Mouse (Mus musculus): Measurements from ENCODE around the gene P3h4. TPM values are rescaled to one million over a fixed set of nuclear protein-coding genes. Genes with fewer than 3 reads are reported as not detected.

The P3h4 gene
- 0.24 TPM in 1 of 4 replicates, not detected in the others for total RNA-seq (2023; ENCODE audit: inconsistent age)

GRCm38 (mm10) chr11:100414021-100414913, at the start of gene P3h4:
Gene P3h4 (minus strand): TSS chr11:100414836.

GRCm38 (mm10) chr11:100441797-100442196, 27.2 kb upstream of the P3h4 start, which contains the start of the genes Nt5c3b and Klhl10:
Gene Nt5c3b (minus strand): TSS chr11:100441808.
Gene Klhl10 (plus strand): TSS chr11:100441917.

GRCm38 (mm10) chr11:100414914-100415822, 532 bp upstream of the P3h4 start, which contains the start of gene Fkbp10:
Gene Fkbp10 (plus strand): TSS chr11:100415697.

GRCm38 (mm10) chr11:100397600-100398389, 16.8 kb downstream of the P3h4 start, which contains the start of gene Jup:
Gene Jup (minus strand): TSS chr11:100397763.

Other genes with a start within 250 kb of the P3h4 start
- not detected in 4 replicates for gene Krt9, start 221.6 kb downstream of the P3h4 start, total RNA-seq (2023; ENCODE audit: inconsistent age)
- not detected in 4 replicates for gene Krt14, start 207.3 kb downstream of the P3h4 start, total RNA-seq (2023; ENCODE audit: inconsistent age)
- not detected in 4 replicates for gene Krt16, start 165.9 kb downstream of the P3h4 start, total RNA-seq (2023; ENCODE audit: inconsistent age)
- not detected in 4 replicates for gene Krt17, start 153.8 kb downstream of the P3h4 start, total RNA-seq (2023; ENCODE audit: inconsistent age)
- gene Krt42, start 145.0 kb downstream of the P3h4 start, total RNA-seq (2023; ENCODE audit: inconsistent age), result not detected in 4 replicates
- gene Eif1, start 95.0 kb downstream of the P3h4 start, total RNA-seq (2023; ENCODE audit: inconsistent age), result 2,378 to 2,468 TPM (median 2,410 TPM) in 4 replicates
- not detected in 4 replicates for gene Gast, start 80.4 kb downstream of the P3h4 start, total RNA-seq (2023; ENCODE audit: inconsistent age)
- gene Hap1, start 58.7 kb downstream of the P3h4 start, total RNA-seq (2023; ENCODE audit: inconsistent age), result 2.0 to 3.5 TPM (median 2.4 TPM) in 4 replicates
- gene Jup, start 17.1 kb downstream of the P3h4 start, total RNA-seq (2023; ENCODE audit: inconsistent age), result 12.6 to 22.2 TPM (median 13.9 TPM) in 4 replicates
- gene Fkbp10, start 861 bp upstream of the P3h4 start, total RNA-seq (2023; ENCODE audit: inconsistent age), result not detected in 4 replicates
- 60.8 to 67.9 TPM (median 62.0 TPM) in 4 replicates for gene Nt5c3b, start 27.0 kb upstream of the P3h4 start, total RNA-seq (2023; ENCODE audit: inconsistent age)
- 1.2 to 3.1 TPM (median 2.1 TPM) in 4 replicates for gene Klhl10, start 27.1 kb upstream of the P3h4 start, total RNA-seq (2023; ENCODE audit: inconsistent age)
- 20.4 to 24.2 TPM (median 22.4 TPM) in 4 replicates for gene Klhl11, start 57.9 kb upstream of the P3h4 start, total RNA-seq (2023; ENCODE audit: inconsistent age)
- 158 to 172 TPM (median 161 TPM) in 4 replicates for gene Acly, start 113.2 kb upstream of the P3h4 start, total RNA-seq (2023; ENCODE audit: inconsistent age)
- 0.32 to 0.51 TPM (median 0.39 TPM) in 3 of 4 replicates, not detected in the other for gene Ttc25, start 130.8 kb upstream of the P3h4 start, total RNA-seq (2023; ENCODE audit: inconsistent age)
- 182 to 196 TPM (median 187 TPM) in 4 replicates for gene Cnp, start 160.1 kb upstream of the P3h4 start, total RNA-seq (2023; ENCODE audit: inconsistent age)
- gene Nkiras2, start 204.4 kb upstream of the P3h4 start, total RNA-seq (2023; ENCODE audit: inconsistent age), result 24.9 to 30.3 TPM (median 26.3 TPM) in 4 replicates
- 460 to 496 TPM (median 474 TPM) in 4 replicates for gene Dnajc7, start 205.3 kb upstream of the P3h4 start, total RNA-seq (2023; ENCODE audit: inconsistent age)